ENCODE assay signal across 13 mouse cellular contexts in the genomic region with DNA sequence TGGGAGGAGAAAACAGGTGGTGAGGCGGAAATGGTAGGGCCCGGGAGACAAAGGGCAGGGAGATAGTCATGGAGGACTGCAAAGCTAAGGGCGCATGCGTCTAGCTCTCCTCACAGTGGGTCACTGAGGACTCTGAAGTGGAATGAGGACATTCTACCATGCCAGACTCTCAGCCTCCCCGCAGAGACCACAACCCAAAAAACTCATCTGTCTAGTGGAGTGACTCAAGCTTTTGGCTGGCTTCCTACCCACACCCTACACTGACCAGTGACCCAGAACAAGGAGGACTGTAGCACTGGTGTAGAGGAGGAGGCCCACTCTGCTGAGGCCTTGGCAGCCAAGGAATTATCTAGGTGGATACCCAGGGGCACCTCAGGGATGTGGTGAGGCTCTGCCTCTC.
"Had no signal": no experiment of that assay in that cellular context is flagged by ENCODE, and none has a peak within 500 bp of the region (broad histone marks: within the 10 kb centered on the region; RNA-seq: fewer than 3 reads in every experiment).

No protein-coding gene starts in this region.

- H3K27me3 ChIP-seq: liver, embryonic 15.5 days; neural tube, embryonic 12.5 days had no signal

- DNase-seq: kidney, postnatal 36 days; left cerebral cortex, postnatal 4 days; lung, adult 2 months; lung, postnatal 36 days; midbrain, embryonic 14.5 days; thymus, postnatal 14 days had no signal

- H3K9ac ChIP-seq: liver, embryonic 15.5 days; neural tube, embryonic 12.5 days had no signal

- H3K9me3 ChIP-seq: liver, embryonic 15.5 days; neural tube, embryonic 12.5 days had no signal

- H3K27ac ChIP-seq: kidney, postnatal 0 days; liver, embryonic 15.5 days; midbrain, embryonic 10.5 days; neural tube, embryonic 12.5 days; stomach, postnatal 0 days had no signal

- H3K4me3 ChIP-seq: liver, embryonic 15.5 days; midbrain, embryonic 10.5 days; neural tube, embryonic 12.5 days had no signal

- H3K4me2 ChIP-seq: liver, embryonic 11.5 days; liver, embryonic 15.5 days; neural tube, embryonic 12.5 days had no signal

- ATAC-seq: lung, postnatal 0 days had no signal

- H3K36me3 ChIP-seq: liver, embryonic 15.5 days; midbrain, embryonic 10.5 days; neural tube, embryonic 12.5 days had no signal

- H3K4me1 ChIP-seq: liver, embryonic 15.5 days had no signal
